ENCODE assay signal across 16 mouse cellular contexts in genomic region chr13:36096684-36097383, GRCm38 (mm10). TPM values are rescaled to one million over a fixed set of nuclear protein-coding genes. Genes with fewer than 3 reads are reported as not detected.
A peak's percentile ranks its signal among the peaks of the same experiment; 100 is the strongest.
DNase-seq lines count a peak whose midpoint lies in the region; ATAC-seq and TF ChIP-seq lines count a peak whose summit lies in the region.
"Had no signal": no experiment of that assay in that cellular context is flagged by ENCODE, and none has a peak within 500 bp of the region (broad histone marks: within the 10 kb centered on the region; RNA-seq: fewer than 3 reads in every experiment).

No protein-coding gene starts in this region.

- no peak for TF ChIP-seq CTCF in bone marrow, adult 2 months (IDR thresholded peaks at IDR 0.05; ENCODE audit: control insufficient read depth, insufficient read depth, low read length)
- TF ChIP-seq CTCF in liver, postnatal 0 days (IDR thresholded peaks at IDR 0.05; ENCODE audit: low read depth), result no peak

- 62% methylated on average over 5 of the region's 5 CpGs for WGBS in bone marrow, adult 2 months
- 30% methylated on average over 5 of the region's 5 CpGs for WGBS in heart, embryonic 16.5 days
- WGBS in liver, postnatal 0 days (ENCODE audit: insufficient replicate concordance), result 45% methylated on average over 5 of the region's 5 CpGs

- no peak overlapping the region for H3K9ac ChIP-seq in heart, embryonic 16.5 days (ENCODE audit: low read length)
- H3K9ac ChIP-seq in liver, postnatal 0 days (replicated peaks), result no peak overlapping the region
- H3K9ac ChIP-seq: forebrain, postnatal 0 days; hindbrain, embryonic 14.5 days; intestine, embryonic 15.5 days; limb, embryonic 15.5 days had no signal

- no peak overlapping the region for H3K4me3 ChIP-seq in bone marrow, adult 2 months (replicated peaks; ENCODE audit: control insufficient read depth, low read depth, low read length)
- no peak overlapping the region for H3K4me3 ChIP-seq in heart, embryonic 16.5 days (ENCODE audit: low read length)
- H3K4me3 ChIP-seq in liver, postnatal 0 days (ENCODE audit: low read depth, low read length), result no peak overlapping the region
- H3K4me3 ChIP-seq: gastrocnemius, adult 2 months; intestine, embryonic 15.5 days; limb, embryonic 15.5 days had no signal

- H3K9me3 ChIP-seq in heart, embryonic 16.5 days (replicated peaks; ENCODE audit: control insufficient read depth, low read length), result no peaks in the 10 kb centered on the region
- H3K9me3 ChIP-seq in liver, postnatal 0 days (ENCODE audit: low read length), result no peaks in the 10 kb centered on the region
- H3K9me3 ChIP-seq: intestine, embryonic 15.5 days; limb, embryonic 15.5 days had no signal

- H3K36me3 ChIP-seq in heart, embryonic 16.5 days (ENCODE audit: control insufficient read depth, insufficient read depth), result no peaks in the 10 kb centered on the region
- H3K36me3 ChIP-seq in liver, postnatal 0 days (replicated peaks; ENCODE audit: insufficient read depth, low read length), result no peaks in the 10 kb centered on the region; the same call in 1 of the 2 replicates
- H3K36me3 ChIP-seq: intestine, embryonic 15.5 days had no signal

- TF ChIP-seq EP300 in liver, postnatal 0 days (IDR thresholded peaks at IDR 0.05; ENCODE audit: low read depth), result peak; percentile 78

- peaks cover 1% of the 10 kb centered on the region; the same call in 1 of the 2 replicates for H3K4me1 ChIP-seq in bone marrow, adult 2 months (ENCODE audit: control insufficient read depth, insufficient read depth, low read length)
- peaks cover 11% of the 10 kb centered on the region for H3K4me1 ChIP-seq in heart, embryonic 16.5 days (ENCODE audit: control insufficient read depth, insufficient read depth, low read length)
- H3K4me1 ChIP-seq in liver, postnatal 0 days (ENCODE audit: insufficient read depth), result 0 out of 2 replicates have a peak, but pooled peaks cover 3% of the 10 kb centered on the region
- H3K4me1 ChIP-seq: intestine, embryonic 15.5 days; limb, embryonic 15.5 days had no signal

- peak; percentile 75 for ATAC-seq in erythroid progenitor cell, adult 5-6 weeks (replicated peaks; ENCODE audit: low FRiP score, poor library complexity, severe bottlenecking)
- peak; percentile 70 for ATAC-seq in heart, embryonic 16.5 days (replicated peaks; ENCODE audit: extremely low read depth, insufficient read depth, low FRiP score)
- ATAC-seq in liver, postnatal 0 days, result 0 out of 2 replicates have a peak, but pooled peaks have one; percentile 27
- ATAC-seq: forebrain, postnatal 0 days; intestine, embryonic 15.5 days had no signal

- H3K27ac ChIP-seq in bone marrow, adult 2 months (ENCODE audit: control insufficient read depth, insufficient read depth, low read depth, low read length, poor library complexity), result peak overlapping the region; percentile 51; the same call in 1 of the 2 replicates
- H3K27ac ChIP-seq in heart, embryonic 16.5 days (ENCODE audit: low read length), result peak overlapping the region; percentile 82
- H3K27ac ChIP-seq in liver, postnatal 0 days (ENCODE audit: low read depth), result 0 out of 2 replicates have a peak overlapping the region, but pooled peaks have one; percentile 32
- H3K27ac ChIP-seq: gastrocnemius, adult 2 months; hindbrain, embryonic 14.5 days; intestine, embryonic 15.5 days; limb, embryonic 15.5 days had no signal

- H3K4me2 ChIP-seq in heart, embryonic 16.5 days (ENCODE audit: low read depth, low read length), result peak overlapping the region; percentile 2; the same call in 1 of the 2 replicates
- H3K4me2 ChIP-seq in liver, postnatal 0 days (ENCODE audit: low read depth, low read length), result peak overlapping the region; percentile 15; the same call in 1 of the 2 replicates
- H3K4me2 ChIP-seq: hindbrain, embryonic 14.5 days; intestine, embryonic 15.5 days; limb, embryonic 15.5 days had no signal

- DNase-seq in liver, postnatal 0 days, result no peak
- no peak for DNase-seq in frontal cortex, postnatal 36 days (ENCODE audit: low spot score in 2 of 2)
- DNase-seq in lung, adult 18-20 months, result no peak
- no peak for DNase-seq in kidney, postnatal 36 days
- DNase-seq: cerebellum, postnatal 10 days; forebrain, postnatal 0 days; gastrocnemius, adult 2 months; kidney, postnatal 14 days; lung, postnatal 14 days; thymus, postnatal 14 days had no signal

- TF ChIP-seq POLR2A in bone marrow, adult 2 months (IDR thresholded peaks at IDR 0.05; ENCODE audit: borderline replicate concordance, control insufficient read depth, low read depth, low read length), result no peak

- no peaks in the 10 kb centered on the region for H3K27me3 ChIP-seq in heart, embryonic 16.5 days (ENCODE audit: control insufficient read depth, insufficient read depth, low read length)
- no peaks in the 10 kb centered on the region for H3K27me3 ChIP-seq in liver, postnatal 0 days (ENCODE audit: insufficient read depth, low read length)
- H3K27me3 ChIP-seq: intestine, embryonic 15.5 days; limb, embryonic 15.5 days had no signal

RNA-seq across cellular contexts. Expression of gene Fars2, which starts 20.4 kb away (rescaled TPM):
- 13.1 and 29.7 TPM in 2 replicates for polyA plus RNA-seq in bone marrow, adult 2 months (2011; ENCODE audit: insufficient read depth, insufficient read length, low replicate concordance, missing spikeins)
- total RNA-seq in erythroid progenitor cell, adult 5-6 weeks (2015; ENCODE audit: low replicate concordance), result 21.3 and 23.5 TPM in 2 replicates
- 35.8 and 44.8 TPM in 2 replicates for total RNA-seq in erythroid progenitor cell, adult 5-6 weeks (2017; ENCODE audit: low replicate concordance)
- 69.7 and 71.5 TPM in 2 replicates for polyA plus RNA-seq in heart, embryonic 16.5 days (2015; fragmentation: Nextera tagmentation; extraction: Ambion mirVana)
- polyA plus RNA-seq in liver, postnatal 0 days (2015; fragmentation: Nextera tagmentation; extraction: Ambion mirVana), result 37.9 and 39.3 TPM in 2 replicates

RNA-seq across cellular contexts. Expression of gene Lyrm4, which starts 20.5 kb away (rescaled TPM):
- 8.9 and 10.9 TPM in 2 replicates for polyA plus RNA-seq in bone marrow, adult 2 months (2011; ENCODE audit: insufficient read depth, insufficient read length, low replicate concordance, missing spikeins)
- total RNA-seq in erythroid progenitor cell, adult 5-6 weeks (2015; ENCODE audit: low replicate concordance), result 8.8 and 9.4 TPM in 2 replicates
- total RNA-seq in erythroid progenitor cell, adult 5-6 weeks (2017; ENCODE audit: low replicate concordance), result 2.4 and 9.2 TPM in 2 replicates
- polyA plus RNA-seq in heart, embryonic 16.5 days (2015; fragmentation: Nextera tagmentation; extraction: Ambion mirVana), result 26.0 and 26.1 TPM in 2 replicates
- polyA plus RNA-seq in liver, postnatal 0 days (2015; fragmentation: Nextera tagmentation; extraction: Ambion mirVana), result 18.7 and 19.3 TPM in 2 replicates

Comparison
In these comparisons a context has a peak if more than half of its experiments do, and no peak if none do; other contexts are left out.
1. H3K27ac ChIP-seq: peak in every context shown above with its lines; median percentile 82 in heart, embryonic 16.5 days; 51 in bone marrow, adult 2 months; 32 in liver, postnatal 0 days.